Mouse (Mus musculus) CH12.LX (cell line): ENCODE measurements around the gene Dpyd. TPM values are rescaled to one million over a fixed set of nuclear protein-coding genes. Genes with fewer than 3 reads are reported as not detected.

ENCODE experiments used
- DNase-seq: peaks from one replicate; pipeline ENCODE4 v3.0.0-alpha.2; 2013; ENCODE audit errors: extremely low read depth
- H3K27ac ChIP-seq: 2 replicates; pipeline ENCODE4 v1.5.1; 2012; ENCODE audit warnings: low read depth, mild to moderate bottlenecking, control low read depth, moderate library complexity; ENCODE audit not compliant: insufficient read depth
- H3K27me3 ChIP-seq: replicated peaks from 2 replicates; pipeline ENCODE3; 2012; ENCODE audit warnings: inconsistent platforms
- H3K36me3 ChIP-seq, 2 experiments: replicated peaks in 1 of 2; 2 replicates each; pipeline versions ENCODE3 to v1.6.1; 2012; ENCODE audit warnings: inconsistent platforms in 1 of 2, low read length in 1 of 2, mild to moderate bottlenecking in 1 of 2, mixed read lengths in 1 of 2, moderate library complexity in 1 of 2; ENCODE audit not compliant: control insufficient read depth in 1 of 2, insufficient read depth in 1 of 2
- H3K4me1 ChIP-seq, 2 experiments: 2 replicates each; pipeline ENCODE4 v1.6.1; 2012; ENCODE audit warnings: inconsistent platforms in 1 of 2, moderate library complexity in 1 of 2; ENCODE audit not compliant: insufficient read depth in 2 of 2, control insufficient read depth in 1 of 2
- H3K4me2 ChIP-seq: 2 replicates; pipeline ENCODE4 v1.6.1; 2012; ENCODE audit warnings: low read depth, mild to moderate bottlenecking, control low read depth; ENCODE audit not compliant: poor library complexity, insufficient read depth, severe bottlenecking
- H3K4me3 ChIP-seq, 3 experiments: fragments of 150-350 bp in 1 of 3; sonication (generic) in 1 of 3; replicated peaks in 1 of 3; 2 replicates each; pipeline versions ENCODE3 to v1.5.1; 2011 to 2012; ENCODE audit warnings: low read depth in 2 of 3, low read length in 2 of 3, mild to moderate bottlenecking in 2 of 3, moderate library complexity in 2 of 3, control low read depth in 1 of 3, improper control_type of control experiment in 1 of 3, inconsistent platforms in 1 of 3, mixed read lengths in 1 of 3; ENCODE audit not compliant: poor library complexity in 1 of 3
- H3K79me2 ChIP-seq: replicated peaks from 2 replicates; pipeline ENCODE4 v1.6.1; 2012; ENCODE audit warnings: mild to moderate bottlenecking, moderate library complexity; ENCODE audit not compliant: control insufficient read depth, poor library complexity, insufficient read depth, severe bottlenecking; ENCODE audit errors: extremely low read depth
- H3K9ac ChIP-seq: 2 replicates; pipeline ENCODE4 v1.6.1; 2012; ENCODE audit warnings: low read depth, mild to moderate bottlenecking, control low read depth, moderate library complexity; ENCODE audit not compliant: insufficient read depth
- H3K9me3 ChIP-seq: replicated peaks from 2 replicates; pipeline ENCODE3; 2012; ENCODE audit warnings: low read length, inconsistent platforms, mixed read lengths
- BHLHE40 ChIP-seq: IDR thresholded peaks from 2 replicates; pipeline ENCODE4 v1.6.1; 2011; ENCODE audit warnings: mild to moderate bottlenecking, low read depth, low read length, improper control_type of control experiment
- CHD1 ChIP-seq: IDR thresholded peaks from 2 replicates; pipeline ENCODE4 v1.6.1; 2012; ENCODE audit warnings: low read depth, low read length, improper control_type of control experiment, inconsistent platforms
- CHD2 ChIP-seq: IDR thresholded peaks from 2 replicates; pipeline ENCODE4 v1.6.1; 2011; ENCODE audit warnings: low read length, improper control_type of control experiment
- CTCF ChIP-seq, 2 experiments: IDR thresholded peaks in 1 of 2; conservative IDR thresholded peaks in 1 of 2; 2 replicates each; pipeline ENCODE4 v1.5.1; 2011 to 2012; ENCODE audit warnings: low read depth in 2 of 2, low read length in 2 of 2, improper control_type of control experiment in 1 of 2, inconsistent platforms in 1 of 2, mild to moderate bottlenecking in 1 of 2, moderate library complexity in 1 of 2
- E2F4 ChIP-seq: IDR thresholded peaks from 2 replicates; pipeline ENCODE4 v1.6.1; 2011; ENCODE audit warnings: low read depth, low read length, improper control_type of control experiment; ENCODE audit not compliant: insufficient replicate concordance
- ETS1 ChIP-seq: conservative IDR thresholded peaks from 2 replicates; pipeline ENCODE4 v1.6.1; 2012; ENCODE audit warnings: low read depth, mild to moderate bottlenecking, inconsistent platforms, low read length, improper control_type of control experiment, moderate library complexity
- JUN ChIP-seq: IDR thresholded peaks from 2 replicates; pipeline ENCODE4 v1.6.1; 2011; ENCODE audit warnings: low read depth, mild to moderate bottlenecking, low read length, improper control_type of control experiment, moderate library complexity; ENCODE audit not compliant: insufficient read depth
- JUND ChIP-seq: conservative IDR thresholded peaks from 2 replicates; pipeline ENCODE4 v1.6.1; 2011; ENCODE audit warnings: low read depth, low read length, improper control_type of control experiment
- KAT2A ChIP-seq: IDR thresholded peaks from 2 replicates; pipeline ENCODE4 v1.6.1; 2012; ENCODE audit warnings: low read length, improper control_type of control experiment, inconsistent platforms; ENCODE audit not compliant: insufficient replicate concordance
- MAFK ChIP-seq: IDR thresholded peaks from 2 replicates; pipeline ENCODE4 v1.6.1; 2011; ENCODE audit warnings: low read length, improper control_type of control experiment; ENCODE audit not compliant: insufficient replicate concordance
- MAZ ChIP-seq: IDR thresholded peaks from 2 replicates; pipeline ENCODE4 v1.6.1; 2012; ENCODE audit warnings: low read depth, mild to moderate bottlenecking, inconsistent platforms, low read length, improper control_type of control experiment, moderate library complexity
- NELFE ChIP-seq: IDR thresholded peaks from 2 replicates; pipeline ENCODE4 v1.6.1; 2011; ENCODE audit warnings: low read depth, low read length, improper control_type of control experiment
- NRF1 ChIP-seq: IDR thresholded peaks from 2 replicates; pipeline ENCODE4 v1.6.1; 2014; ENCODE audit warnings: low read depth, mild to moderate bottlenecking, inconsistent platforms, low read length, improper control_type of control experiment, moderate library complexity
- POLR2AphosphoS2 ChIP-seq: IDR thresholded peaks from 2 replicates; pipeline ENCODE4 v1.6.1; 2011; ENCODE audit warnings: low read depth, low read length, improper control_type of control experiment
- RAD21 ChIP-seq: IDR thresholded peaks from 2 replicates; pipeline ENCODE4 v1.6.1; 2011; ENCODE audit warnings: low read depth, mild to moderate bottlenecking, low read length, improper control_type of control experiment, moderate library complexity
- RCOR1 ChIP-seq: conservative IDR thresholded peaks from 2 replicates; pipeline ENCODE4 v1.6.1; 2012; ENCODE audit warnings: low read depth, mild to moderate bottlenecking, inconsistent platforms, low read length, improper control_type of control experiment
- SMC3 ChIP-seq: IDR thresholded peaks from 2 replicates; pipeline ENCODE4 v1.6.1; 2011; ENCODE audit warnings: low read depth, low read length, improper control_type of control experiment
- USF1 ChIP-seq: IDR thresholded peaks from 2 replicates; pipeline ENCODE4 v1.6.1; 2014; ENCODE audit warnings: low read depth, mild to moderate bottlenecking, inconsistent platforms, low read length, improper control_type of control experiment
- USF2 ChIP-seq: conservative IDR thresholded peaks from 2 replicates; pipeline ENCODE4 v1.6.1; 2011; ENCODE audit warnings: low read depth, low read length, improper control_type of control experiment
- ZC3H11A ChIP-seq: IDR thresholded peaks from 2 replicates; pipeline ENCODE4 v1.6.1; 2012; ENCODE audit warnings: low read depth, mild to moderate bottlenecking, inconsistent platforms, low read length, improper control_type of control experiment
- ZKSCAN1 ChIP-seq: IDR thresholded peaks from 2 replicates; pipeline ENCODE4 v1.6.1; 2012; ENCODE audit warnings: low read depth, inconsistent platforms, low read length, improper control_type of control experiment, borderline replicate concordance
- ZMIZ1 ChIP-seq: IDR thresholded peaks from 2 replicates; pipeline ENCODE4 v1.6.1; 2012; ENCODE audit warnings: low read depth, mild to moderate bottlenecking, inconsistent platforms, low read length, improper control_type of control experiment
- ZNF384 ChIP-seq: IDR thresholded peaks from 2 replicates; pipeline ENCODE4 v1.6.1; 2012; ENCODE audit warnings: low read depth, low read length, improper control_type of control experiment, inconsistent platforms
- dilution Hi-C: fragments of 300-500 bp; cut with MboI; formaldehyde crosslinking; loops from 2 replicates; pipeline ENCODE4 v1.14.3; 2020; ENCODE audit warnings: low sequenced_read_pairs; ENCODE audit not compliant: extremely low pct_unique_long_range_greater_than_20kb, extremely low pct_ligation_motif_present
- in situ Hi-C: fragments of 300-500 bp; cut with MboI; formaldehyde crosslinking; loops from 3 replicates; pipeline ENCODE4 v1.14.3; 2019; ENCODE audit warnings: low sequenced_read_pairs, low pct_ligation_motif_present, low pct_unique_long_range_greater_than_20kb, mixed read lengths
- polyA plus RNA-seq: library from polyadenylated mRNA; unstranded; fragments of >175 nt; gene quantifications from 2 replicates; pipeline ENCODE4 v1.2.1, GENCODE M21; 2012; ENCODE audit warnings: low read depth; ENCODE audit not compliant: insufficient read length
- total RNA-seq, 2 experiments: library from RNA; depleted of rRNA; stranded (reverse); fragments of 300-350 nt in 1 of 2; fragments of >200 nt in 1 of 2; gene quantifications; 2 replicates each; pipeline ENCODE4 v1.2.3; 2012 to 2014

Dpyd gene
- total and polyA plus RNA-seq, 3 experiments = not detected

- in situ Hi-C loops = no loop called here
- TF ChIP-seq RCOR1 (no peak), MAFK (no peak), SMC3 (no peak), ZMIZ1 (no peak), E2F4 (no peak), JUN (no peak), CHD2 (no peak), ZC3H11A (no peak), BHLHE40 (no peak), CTCF (conservative IDR thresholded peaks at IDR 0.05 in 1 of 2, IDR thresholded peaks at IDR 0.05 in 1 of 2; ENCODE audit: low read depth in 2 of 2, low read length in 2 of 2) (no peak), JUND (no peak), USF2 (no peak), USF1 (no peak), ZKSCAN1 (no peak), MAZ (no peak), NELFE (no peak), ETS1 (no peak), KAT2A (no peak), ZNF384 (no peak), POLR2AphosphoS2 (no peak)
- dilution Hi-C loops = no loop called here
- H3K79me2 ChIP-seq = no peaks in the 10 kb centered on the region
- H3K36me3 ChIP-seq = no peaks in the 10 kb centered on the region
- H3K9ac ChIP-seq = no peak overlapping the region
- H3K4me3 ChIP-seq = no peak overlapping the region
- H3K27me3 ChIP-seq = no peaks in the 10 kb centered on the region
- H3K27ac ChIP-seq = no peak overlapping the region
- no peak for DNase-seq
- peaks cover 23% of the 10 kb centered on the region for H3K9me3 ChIP-seq
- H3K4me1 ChIP-seq = no peaks in the 10 kb centered on the region
- no peak overlapping the region for H3K4me2 ChIP-seq
Measured at GRCm38 (mm10) chr3:119362392-119362791, 800.5 kb downstream of the Dpyd start.

- no peak overlapping the region for H3K27ac ChIP-seq
Measured at GRCm38 (mm10) chr3:119368931-119369330, 807.0 kb downstream of the Dpyd start.

More at GRCm38 (mm10) chr3:119368931-119369330, 807.0 kb downstream of the Dpyd start:
- dilution Hi-C loops (no loop called here), in situ Hi-C loops (no loop called here)
- no peak for DNase-seq
- H3K27me3 ChIP-seq = no peaks in the 10 kb centered on the region
- no peak overlapping the region for H3K9ac ChIP-seq
- TF ChIP-seq ZNF384 = no peak
- TF ChIP-seq NRF1 = no peak
- no peak for TF ChIP-seq RAD21
- TF ChIP-seq CHD1 = no peak
- no peak for TF ChIP-seq E2F4
- peaks cover 34% of the 10 kb centered on the region for H3K9me3 ChIP-seq
- H3K4me3 ChIP-seq = no peak overlapping the region
- no peaks in the 10 kb centered on the region for H3K79me2 ChIP-seq
- H3K4me1 ChIP-seq = no peaks in the 10 kb centered on the region
- H3K4me2 ChIP-seq = no peak overlapping the region
- H3K36me3 ChIP-seq = no peaks in the 10 kb centered on the region
